Mouse (Mus musculus) adrenal gland, postnatal 14 days (tissue): ENCODE data around the gene Setd3. TPM values are rescaled to one million over a fixed set of nuclear protein-coding genes. Genes with fewer than 3 reads are reported as not detected.

Experiments used
- DNase-seq: peaks from one replicate; pipeline ENCODE4 v3.0.0; 2021; ENCODE audit warnings: mixed read lengths
- total RNA-seq: library from RNA; stranded (reverse); gene quantifications from 2 replicates; pipeline ENCODE4 v1.2.3, GENCODE M21; 2021

The Setd3 gene
- total RNA-seq, 1 experiment from 2014 or later: 92.3 TPM

- no peak for DNase-seq
Observed at GRCm38 (mm10) chr12:108203895-108204294, 24.8 kb upstream of the Setd3 start.

DNA sequence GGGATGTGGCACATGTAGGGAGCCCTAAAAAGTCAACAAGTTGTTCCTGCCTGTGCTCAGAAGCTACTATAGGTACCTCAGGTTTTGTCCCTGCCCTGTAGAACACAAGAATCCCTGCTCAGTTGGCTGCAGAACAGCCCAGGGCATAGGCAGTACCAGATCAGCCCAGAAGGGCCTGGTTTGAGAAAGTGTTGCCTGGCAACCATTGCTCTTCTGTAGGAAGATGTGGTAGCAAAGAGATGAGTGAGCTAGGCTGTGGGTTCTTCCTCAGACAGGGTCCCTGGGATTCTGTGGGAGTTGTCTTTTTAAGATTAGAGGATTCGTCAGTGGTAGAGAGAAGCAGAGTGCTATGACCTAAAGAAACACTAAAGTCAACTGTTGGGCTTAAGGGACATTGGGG lies 21.0 kb upstream of the Setd3 start:
- no peak for DNase-seq

DNA sequence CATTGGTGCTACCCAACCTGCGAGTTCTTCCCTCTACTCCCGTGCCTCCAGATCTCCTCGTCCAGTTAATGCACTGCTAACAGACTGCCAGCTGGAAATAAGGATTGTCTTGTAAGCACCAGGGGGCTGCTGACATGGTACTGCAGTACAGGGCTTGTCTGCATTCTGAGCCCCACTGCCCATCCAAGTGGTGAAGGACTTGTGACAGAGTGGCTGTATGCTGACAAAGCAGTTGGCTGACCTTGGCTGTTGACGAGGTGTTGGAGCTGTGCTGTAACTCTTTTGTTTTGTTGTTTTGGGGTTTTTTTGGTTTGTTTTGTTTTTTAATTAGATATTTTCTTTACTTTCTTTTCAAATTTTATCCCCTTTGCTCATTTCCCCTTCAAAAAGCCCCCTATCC lies 19.3 kb upstream of the Setd3 start:
- peak; percentile 43 for DNase-seq

DNA sequence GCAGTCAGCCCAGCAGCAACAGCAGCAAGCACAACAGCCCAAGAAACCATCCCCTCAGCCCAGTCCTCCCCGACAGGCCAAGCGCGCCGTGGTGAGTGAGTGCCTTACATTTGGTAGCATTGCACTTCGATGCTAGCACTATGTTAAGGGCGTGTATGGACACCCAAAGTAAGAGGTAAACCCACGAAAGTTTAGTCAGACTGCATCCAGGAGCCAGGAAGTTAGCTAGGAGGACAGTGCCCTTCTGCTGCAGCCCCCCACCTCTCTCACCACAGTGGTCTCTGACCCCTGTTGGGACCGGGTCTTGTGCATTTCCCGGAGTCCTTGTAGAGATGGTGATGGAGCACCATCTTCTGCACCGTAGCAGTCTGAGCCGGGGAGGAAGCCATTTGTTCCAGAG lies 16.6 kb upstream of the Setd3 start:
- DNase-seq: no peak

DNA sequence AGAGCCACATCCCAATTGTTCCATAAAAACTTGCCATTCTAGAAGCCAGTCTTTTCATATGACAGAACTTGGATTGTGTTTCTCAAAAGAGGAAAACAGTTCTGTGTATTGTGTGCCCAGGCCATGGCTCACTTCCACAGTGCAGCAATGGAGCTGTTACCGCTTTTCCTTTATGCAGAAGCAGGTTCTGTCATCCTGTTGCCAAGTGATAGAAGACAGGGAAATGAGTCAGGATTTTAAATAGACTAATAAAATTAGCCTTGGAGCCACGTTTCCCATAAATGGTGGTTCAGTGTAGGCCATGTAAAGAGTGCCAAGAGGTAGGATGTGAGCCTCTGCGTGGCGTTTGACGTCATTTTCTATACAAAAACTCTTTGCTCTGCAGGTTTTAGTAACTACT lies 14.8 kb upstream of the Setd3 start:
- no peak for DNase-seq

DNA sequence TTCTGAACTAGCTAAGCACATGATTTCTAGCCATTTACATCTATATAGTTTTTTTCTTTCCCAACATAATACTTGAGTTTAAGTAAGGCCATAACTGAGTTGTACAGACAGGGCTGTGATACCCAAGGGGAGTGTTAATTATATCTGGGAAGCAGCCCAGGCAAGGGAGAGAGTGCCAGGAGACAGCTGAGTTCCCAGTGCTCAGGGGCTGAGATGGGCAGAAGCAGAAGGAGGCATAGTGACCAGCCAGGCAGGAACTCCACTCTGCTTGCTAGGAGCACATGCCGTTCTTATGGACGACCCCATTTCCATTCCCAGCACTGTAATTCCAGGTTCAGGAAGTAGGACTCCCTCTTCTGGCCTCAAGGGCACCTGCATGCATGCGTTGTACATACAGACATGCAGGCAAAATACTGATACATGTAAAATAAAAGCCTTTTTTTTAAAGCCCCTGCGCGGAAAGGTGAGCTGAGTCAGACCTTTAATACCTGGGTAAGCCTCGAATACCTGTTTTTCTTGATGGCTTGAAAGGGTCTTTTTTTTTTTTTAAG lies 8.5 kb upstream of the Setd3 start:
- DNase-seq: no peak

- no peak for DNase-seq
Observed at GRCm38 (mm10) chr12:108181716-108182115, 2.6 kb upstream of the Setd3 start.

DNA sequence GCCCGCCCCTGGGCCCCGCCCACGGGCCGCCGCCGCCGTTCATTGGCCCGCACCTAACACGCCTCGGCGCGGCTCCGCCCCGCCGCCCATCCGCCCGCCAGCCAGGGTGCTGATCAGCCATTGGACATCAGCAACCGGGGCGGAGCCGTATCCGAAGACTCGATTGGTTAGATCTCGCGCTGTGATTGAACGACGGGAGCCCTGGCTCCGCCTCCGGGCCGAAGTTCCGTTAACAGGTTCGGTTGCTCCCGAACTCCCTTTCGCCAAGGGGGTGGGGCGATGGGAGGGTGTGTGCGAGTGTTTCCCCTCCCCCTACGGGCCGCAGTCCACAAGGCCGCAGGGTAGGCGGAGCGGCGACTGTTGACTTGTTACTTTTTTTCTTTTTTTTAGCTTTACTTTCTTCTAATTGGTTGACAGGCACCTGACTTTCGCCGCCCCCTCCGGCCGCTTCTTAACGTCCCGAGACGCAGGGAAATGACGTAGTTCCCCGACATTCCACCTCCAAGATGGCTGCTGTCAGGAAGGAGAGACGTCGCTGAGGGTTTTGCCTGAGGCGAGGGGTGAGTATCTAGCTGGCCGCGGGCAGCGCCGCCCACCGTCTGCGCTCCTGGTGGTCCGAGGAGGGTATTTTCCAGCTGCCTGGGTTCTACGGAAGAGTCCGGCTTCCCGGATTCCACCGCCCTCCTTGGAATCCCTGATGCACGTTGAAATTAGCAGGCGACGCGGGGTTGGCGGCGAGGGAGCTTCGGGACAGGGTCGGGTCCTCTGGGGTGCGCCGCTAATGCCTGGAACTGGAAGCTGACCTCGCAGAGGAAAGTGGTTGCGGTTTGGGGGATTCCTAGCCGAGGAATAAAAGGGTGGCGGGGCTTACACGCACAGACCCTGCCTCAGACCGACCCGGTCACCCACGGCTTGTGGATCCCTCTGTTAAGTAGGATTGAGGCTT lies 480 bp upstream of the Setd3 start, which contains the start of gene Ccnk:
Ccnk (plus strand) TSS at position 259 of the 946 bp plus-strand sequence.
- peak; percentile 99 for DNase-seq

DNA sequence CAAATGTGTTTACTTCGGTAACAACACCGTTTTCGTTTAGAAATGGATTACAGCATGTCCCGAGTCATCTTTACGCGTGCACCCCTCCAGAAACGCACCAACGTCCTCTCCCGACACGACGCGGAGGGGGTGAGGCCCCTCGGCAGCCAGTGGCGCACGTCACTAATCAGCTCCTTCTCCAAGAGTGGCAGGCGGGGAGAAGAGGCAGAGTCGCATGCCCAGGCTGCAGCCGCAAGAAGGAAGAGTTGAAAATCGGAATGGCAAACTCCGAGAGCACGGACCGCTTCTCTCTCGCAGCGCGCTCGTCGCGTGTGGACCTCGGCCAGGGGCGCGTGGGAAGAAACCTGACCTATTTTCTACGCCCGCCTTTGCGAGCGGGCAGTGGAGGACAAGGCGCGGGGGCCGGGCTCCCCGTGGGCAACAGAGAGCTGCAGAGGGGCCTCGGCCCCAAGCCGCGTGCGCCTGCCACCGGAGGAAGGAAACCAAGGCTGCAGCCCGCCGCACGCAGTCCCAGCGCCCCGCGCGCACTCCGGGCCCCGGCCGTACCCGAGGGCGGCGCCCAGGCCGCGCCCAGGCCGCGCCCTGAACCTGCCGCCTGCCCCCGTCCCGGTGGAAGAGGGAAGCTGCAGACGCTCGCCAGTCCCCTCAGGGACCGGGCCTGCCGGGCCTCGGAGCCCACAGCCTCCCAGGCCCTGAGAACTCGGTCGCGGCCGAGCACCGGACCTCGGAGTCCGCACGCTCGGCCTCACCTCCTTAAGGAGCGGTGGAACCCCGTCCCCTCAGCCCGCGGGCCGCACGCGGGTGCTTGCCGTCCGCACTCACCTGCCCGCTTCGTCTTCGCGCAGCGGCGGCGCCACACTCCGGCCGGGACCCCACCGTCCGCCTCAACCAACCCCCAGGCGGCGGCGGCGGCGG lies 526 bp downstream of the Setd3 start:
- peak; percentile 74 for DNase-seq

DNA sequence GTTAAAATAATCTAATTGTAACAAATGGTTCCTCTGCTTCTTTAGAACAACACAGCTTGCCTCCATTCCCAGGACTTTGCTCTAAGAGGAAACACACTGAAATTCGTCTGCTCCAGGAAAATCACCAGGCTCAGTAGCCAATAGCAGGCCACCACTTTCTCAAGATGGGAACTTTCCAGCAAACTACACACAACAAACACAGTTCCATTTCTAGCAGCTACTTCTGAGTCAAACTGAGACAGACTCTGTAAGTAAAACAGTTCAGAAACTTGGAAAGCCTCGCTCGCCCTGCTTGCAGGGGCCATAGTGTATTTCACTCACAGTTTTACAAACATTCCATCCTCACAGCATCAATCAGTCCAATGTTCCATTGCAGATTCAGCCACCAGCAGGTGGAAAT lies 2.7 kb downstream of the Setd3 start:
- no peak for DNase-seq

- peak; percentile 26 for DNase-seq
Observed at GRCm38 (mm10) chr12:108174606-108175505, 4.3 kb downstream of the Setd3 start.

DNA sequence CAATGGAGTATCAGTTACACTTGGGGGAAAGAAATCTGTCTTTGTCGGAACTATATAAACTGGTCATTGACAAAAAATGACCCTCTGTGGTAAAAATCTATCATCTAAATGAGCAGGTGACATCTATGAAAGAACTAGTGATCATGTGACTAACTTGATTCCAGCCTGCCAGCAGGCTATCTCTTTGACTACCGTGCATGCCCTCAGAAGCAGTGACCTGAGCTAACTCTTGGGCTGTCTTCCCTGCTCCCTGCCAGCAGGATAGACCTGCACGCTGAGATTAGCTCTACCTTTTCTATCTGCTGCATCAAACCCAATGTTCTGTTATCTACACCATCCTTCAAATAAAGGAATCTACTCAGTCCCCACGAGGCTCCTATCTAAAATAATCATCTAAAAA lies 6.5 kb downstream of the Setd3 start:
- DNase-seq: no peak

DNA sequence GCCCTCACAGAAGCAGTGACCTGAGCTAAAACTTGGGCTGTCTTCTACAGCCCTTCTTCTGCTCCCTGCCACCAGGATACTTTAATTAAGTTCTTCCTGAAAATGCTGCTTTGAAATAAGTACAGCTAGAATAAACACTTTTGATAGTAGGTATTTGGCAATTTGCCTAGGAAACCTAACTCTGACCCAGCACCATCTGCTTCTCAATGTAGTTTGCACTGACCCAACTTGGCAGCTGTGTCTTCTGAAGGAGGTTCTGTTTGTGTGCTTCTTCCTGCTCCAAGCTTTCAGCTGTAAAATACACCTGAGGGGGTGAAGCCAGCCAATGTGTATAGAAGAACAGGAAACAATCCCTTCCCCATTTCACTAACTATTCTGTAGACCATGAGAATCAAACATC lies 7.8 kb downstream of the Setd3 start:
- DNase-seq: no peak

DNA sequence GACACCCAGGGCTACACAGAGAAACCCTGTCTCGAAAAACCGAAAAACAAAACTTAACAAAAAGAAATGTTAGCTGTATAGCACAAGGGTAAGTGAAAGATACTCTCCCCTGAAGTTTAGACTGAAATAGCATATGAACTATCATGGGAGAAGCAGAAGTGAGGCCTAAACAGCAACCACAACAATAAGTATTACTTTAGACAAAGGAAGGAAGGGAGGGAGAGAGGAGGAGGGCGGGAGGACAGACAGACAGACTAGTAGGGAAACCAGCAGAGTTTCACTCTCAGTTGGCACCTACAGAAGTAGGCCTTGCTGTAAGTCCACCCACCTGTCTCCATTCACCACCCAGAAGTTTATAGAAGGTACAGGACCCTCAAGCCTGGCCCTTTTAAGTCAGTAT lies 8.6 kb downstream of the Setd3 start:
- no peak for DNase-seq

GRCm38 (mm10) chr12:108168909-108169308 lies 10.2 kb downstream of the Setd3 start:
- no peak for DNase-seq

- no peak for DNase-seq
Observed at GRCm38 (mm10) chr12:108163706-108164105, 15.4 kb downstream of the Setd3 start.

DNA sequence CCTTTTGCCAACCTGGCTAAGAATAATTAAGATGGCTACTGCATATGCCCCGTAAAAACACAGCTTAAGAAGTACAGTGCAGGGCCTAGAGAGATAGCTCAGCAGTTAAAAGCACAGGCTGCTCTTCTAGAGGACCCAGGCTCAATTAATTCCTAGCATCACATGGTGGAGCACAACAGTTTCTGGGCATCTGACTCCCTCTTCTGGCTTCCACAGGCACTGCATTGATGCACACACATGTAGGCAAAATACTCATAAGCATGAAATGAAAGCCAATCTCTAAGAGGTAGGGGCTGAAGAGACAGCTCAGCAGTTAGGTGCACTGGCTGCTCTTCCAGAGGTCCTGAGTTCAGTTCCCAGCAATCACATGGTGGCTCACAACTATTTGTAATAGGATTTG lies 17.1 kb downstream of the Setd3 start:
- peak; percentile 37 for DNase-seq

GRCm38 (mm10) chr12:108159863-108160262 lies 19.3 kb downstream of the Setd3 start:
- DNase-seq: no peak

- DNase-seq: no peak
Observed at GRCm38 (mm10) chr12:108152743-108153142, 26.4 kb downstream of the Setd3 start.

DNA sequence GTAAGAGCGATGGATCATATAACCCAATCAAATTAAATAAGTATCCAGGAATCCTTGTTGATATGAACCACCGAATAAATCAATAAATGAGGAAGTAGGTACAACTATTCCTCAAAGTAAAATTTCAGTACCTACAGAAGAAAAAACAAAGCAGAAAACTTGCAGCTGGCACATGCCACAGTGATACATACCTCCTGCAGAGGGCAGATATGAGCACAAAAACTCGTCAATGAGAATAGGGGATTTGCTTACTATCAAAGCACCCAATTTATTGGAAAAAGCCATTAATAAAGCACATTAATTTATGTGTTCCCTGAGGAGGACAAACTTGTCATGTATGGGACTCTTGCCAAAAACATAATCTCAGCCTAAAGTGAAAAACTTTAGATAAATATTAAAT lies 29.4 kb downstream of the Setd3 start:
- DNase-seq: no peak

GRCm38 (mm10) chr12:108145198-108145597 lies 33.9 kb downstream of the Setd3 start:
- DNase-seq: no peak
